In the genomic region with DNA sequence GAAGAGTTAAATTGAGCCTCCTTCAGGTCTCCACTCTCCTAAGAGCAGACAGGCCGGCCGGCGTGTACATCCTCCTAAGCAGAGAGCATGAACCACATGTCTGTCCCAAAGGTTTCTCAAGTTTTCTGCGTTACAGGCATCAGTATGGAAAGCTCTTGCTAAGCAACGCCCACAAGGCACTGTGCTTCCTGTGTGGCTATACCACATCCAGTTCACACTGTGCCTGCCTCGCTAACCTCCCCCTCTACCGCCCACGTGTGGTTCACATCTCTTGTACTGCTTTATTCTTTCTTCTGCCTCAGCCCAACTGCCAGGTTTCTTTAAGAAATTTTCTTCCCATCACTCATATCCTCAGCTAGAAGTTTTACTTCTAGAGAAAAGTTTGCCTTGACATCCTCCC, we compare ENCODE assay signal across 13 mouse cellular contexts.
DNase-seq lines count a peak whose midpoint lies in the region; ATAC-seq lines count a peak whose summit lies in the region.
"Had no signal": no experiment of that assay in that cellular context is flagged by ENCODE, and none has a peak within 500 bp of the region (broad histone marks: within the 10 kb centered on the region; RNA-seq: fewer than 3 reads in every experiment).

No protein-coding gene starts in this region.

- no peaks in the 10 kb centered on the region for H3K36me3 ChIP-seq in forebrain, embryonic 13.5 days (ENCODE audit: poor library complexity, severe bottlenecking)
- H3K36me3 ChIP-seq: midbrain, embryonic 12.5 days; stomach, embryonic 15.5 days had no signal

- peak; percentile 5 for DNase-seq in spleen, adult 12 weeks (ENCODE audit: low spot score)
- no peak for DNase-seq in spleen, postnatal 14 days (ENCODE audit: low spot score in 2 of 2)
- DNase-seq in c-Kit-positive CD71-negative TER-119-negative erythroid progenitor cells, embryonic 14.5 days (ENCODE audit: low read depth): peak; percentile 0
- peak; percentile 30 to 32 for DNase-seq in natural killer cell, adult 2 months (ENCODE audit: low spot score in 2 of 2)
- DNase-seq in thymus, postnatal 36 days: peak; percentile 61 to 78
- no peak for DNase-seq in retina, embryonic 14.5 days (ENCODE audit: low spot score)
- no peak for DNase-seq in heart, postnatal 4 days
- DNase-seq: cerebellum, postnatal 25 days; kidney, adult 8-10 months; liver, postnatal 0 days had no signal

- no peak overlapping the region for H3K4me3 ChIP-seq in forebrain, embryonic 13.5 days
- H3K4me3 ChIP-seq: midbrain, embryonic 12.5 days; stomach, embryonic 15.5 days had no signal

- H3K27ac ChIP-seq in forebrain, embryonic 13.5 days: no peak overlapping the region
- H3K27ac ChIP-seq: midbrain, embryonic 12.5 days; stomach, embryonic 15.5 days had no signal

- no peak overlapping the region for H3K9ac ChIP-seq in forebrain, embryonic 13.5 days
- H3K9ac ChIP-seq: liver, postnatal 0 days; midbrain, embryonic 12.5 days; stomach, embryonic 15.5 days had no signal

- no peaks in the 10 kb centered on the region for H3K4me1 ChIP-seq in forebrain, embryonic 13.5 days
- H3K4me1 ChIP-seq: stomach, embryonic 15.5 days had no signal

- H3K4me2 ChIP-seq in forebrain, embryonic 13.5 days: no peak overlapping the region
- H3K4me2 ChIP-seq: midbrain, embryonic 12.5 days; stomach, embryonic 15.5 days had no signal

- no peaks in the 10 kb centered on the region for H3K27me3 ChIP-seq in forebrain, embryonic 13.5 days
- H3K27me3 ChIP-seq: midbrain, embryonic 12.5 days; stomach, embryonic 15.5 days had no signal

- WGBS in forebrain, embryonic 13.5 days: 87% methylated on average over 8 of the region's 8 CpGs

- no peak for ATAC-seq in forebrain, embryonic 13.5 days
- ATAC-seq: liver, postnatal 0 days had no signal

- no peaks in the 10 kb centered on the region for H3K9me3 ChIP-seq in forebrain, embryonic 13.5 days (replicated peaks)
- H3K9me3 ChIP-seq: midbrain, embryonic 12.5 days; stomach, embryonic 15.5 days had no signal

Comparison
In these comparisons a context has a peak if more than half of its experiments do, and no peak if none do; other contexts are left out.
1. DNase-seq: peak in spleen, adult 12 weeks (single experiment), c-Kit-positive CD71-negative TER-119-negative erythroid progenitor cells, embryonic 14.5 days (single experiment), natural killer cell, adult 2 months (2 of 2) and thymus, postnatal 36 days (2 of 2); none in spleen, postnatal 14 days (0 of 2), retina, embryonic 14.5 days (single experiment) and heart, postnatal 4 days (single experiment).